In the genomic region with DNA sequence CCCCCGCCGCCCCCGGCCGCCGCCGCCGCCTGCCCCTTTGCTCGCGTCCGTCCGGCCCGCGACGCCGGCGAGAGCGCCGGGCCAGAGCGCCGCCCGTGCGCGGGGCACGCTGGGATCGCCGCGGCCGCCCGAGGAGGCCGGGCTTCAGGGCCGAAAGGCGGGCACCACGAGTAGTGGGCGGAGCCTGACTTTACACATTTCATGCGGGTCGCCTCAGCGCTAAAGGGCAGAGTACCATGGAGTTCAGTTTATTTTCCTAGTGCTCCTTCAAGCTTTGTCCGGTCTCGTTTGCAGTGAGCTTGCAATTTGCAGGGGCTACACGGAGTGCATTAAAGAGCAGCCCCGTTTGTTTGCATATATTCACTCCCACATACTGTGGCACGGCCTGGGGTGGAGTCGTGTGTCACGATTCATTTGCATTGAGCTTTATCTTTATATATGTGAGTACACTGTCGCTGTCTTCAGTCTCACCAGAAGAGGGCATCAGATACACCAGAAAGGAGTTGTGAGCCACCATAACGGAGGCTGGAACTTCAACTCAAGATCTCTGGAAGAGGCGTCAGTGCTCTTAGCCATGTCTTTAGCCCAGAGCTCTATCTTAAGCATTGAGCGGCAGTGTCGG, we compare ENCODE assay signal across 8 mouse cellular contexts. TPM values are rescaled to one million over a fixed set of nuclear protein-coding genes. Genes with fewer than 3 reads are reported as not detected.
DNase-seq lines count a peak whose midpoint lies in the region; ATAC-seq and TF ChIP-seq lines count a peak whose summit lies in the region.

A gene (minus strand): TSS at position 136 of the 622 bp plus-strand sequence.

- under 1% methylated on average over 45 of the region's 49 CpGs for WGBS in cerebellum, adult 2 months
- under 1% methylated on average over 48 of the region's 49 CpGs for WGBS in lung, embryonic 15.5 days

- H3K9me3 ChIP-seq in lung, embryonic 15.5 days: no peaks in the 10 kb centered on the region

- peak within 1 kb of the TSS; percentile 88 for H3K4me3 ChIP-seq in cerebellum, adult 2 months (replicated peaks; ENCODE audit: insufficient read depth, low read depth, low read length)
- H3K4me3 ChIP-seq in lung, embryonic 15.5 days: peak within 1 kb of the TSS; percentile 86

- H3K27ac ChIP-seq in cerebellum, adult 2 months (ENCODE audit: insufficient read depth, low read length): peak within 1 kb of the TSS; percentile 92
- H3K27ac ChIP-seq in lung, embryonic 15.5 days: peak within 1 kb of the TSS; percentile 99

- peaks cover 26% of the 10 kb centered on the region for H3K4me1 ChIP-seq in cerebellum, adult 2 months (ENCODE audit: control insufficient read depth, insufficient read depth, low read length)
- H3K4me1 ChIP-seq in lung, embryonic 15.5 days: peaks cover 49% of the 10 kb centered on the region

- TF ChIP-seq POLR2A in cerebellum, adult 2 months (IDR thresholded peaks at IDR 0.05; ENCODE audit: borderline replicate concordance, insufficient read depth, low read length): no peak

- peak; percentile 66; the same call in 1 of the 2 replicates for TF ChIP-seq CTCF in cerebellum, adult 2 months (IDR thresholded peaks at IDR 0.05; ENCODE audit: borderline replicate concordance, insufficient read depth, low read depth, low read length)

- peaks cover under 1% of the 10 kb centered on the region; the same call in 1 of the 2 replicates for H3K36me3 ChIP-seq in lung, embryonic 15.5 days

- DNase-seq in Muller cell, postnatal 12 days (ENCODE audit: inconsistent ontology term): peak; percentile 88
- DNase-seq in cerebellum, adult 2 months: peak; percentile 87 to 88
- DNase-seq in forelimb bud, embryonic 11.5 days (ENCODE audit: low read depth, low spot score): peak; percentile 88
- DNase-seq in heart, postnatal 4 days: peak; percentile 88
- DNase-seq in layer of hippocampus, adult 8-10 months (ENCODE audit: low spot score in 2 of 2): peak; percentile 69 to 80
- peak; percentile 71 for DNase-seq in ovary, postnatal 10 days (ENCODE audit: low spot score)
- peak; percentile 89 for DNase-seq in thymus, postnatal 0 days (ENCODE audit: low spot score)

- peak within 1 kb of the TSS; percentile 91 for H3K4me2 ChIP-seq in lung, embryonic 15.5 days

- ATAC-seq in lung, embryonic 15.5 days (ENCODE audit: borderline replicate concordance, extremely low read depth, low FRiP score, low TSS enrichment): peak; percentile 67

- H3K9ac ChIP-seq in lung, embryonic 15.5 days: peak within 1 kb of the TSS; percentile 95

- H3K27me3 ChIP-seq in cerebellum, adult 2 months (ENCODE audit: control insufficient read depth, insufficient read depth, low read length): no peaks in the 10 kb centered on the region
- no peaks in the 10 kb centered on the region for H3K27me3 ChIP-seq in lung, embryonic 15.5 days

RNA-seq across cellular contexts. Expression of the gene that starts here (rescaled TPM):
- polyA plus RNA-seq in cerebellum, adult 2 months (2012; rRNA removed): 191 and 204 TPM in 2 replicates
- total RNA-seq in heart, postnatal 4 days (2021): 100 to 1,000 TPM; 117 to 120 TPM
- total RNA-seq in layer of hippocampus, adult 8-10 months (2022): 100 to 1,000 TPM; 111 to 119 (median 116) TPM
- 20.2 and 20.5 TPM in 2 replicates for polyA plus RNA-seq in lung, embryonic 15.5 days (2015; fragmentation: Nextera tagmentation; extraction: Ambion mirVana)
- polyA plus RNA-seq in thymus, postnatal 0 days (2015; fragmentation: Nextera tagmentation; extraction: Ambion mirVana): 19.4 and 25.8 TPM in 2 replicates

Comparison
In these comparisons a context has a peak if more than half of its experiments do, and no peak if none do; other contexts are left out.
1. Peak in every context shown above with its lines: DNase-seq, ATAC-seq, H3K4me3 ChIP-seq and H3K27ac ChIP-seq.